Mouse (Mus musculus): ENCODE results near the gene Nhlrc3. TPM values are rescaled to one million over a fixed set of nuclear protein-coding genes. Genes with fewer than 3 reads are reported as not detected.

Gene Nhlrc3
- total and polyA plus RNA-seq, 2 experiments from 2014 or later: 4.2 to 5.1 TPM

- ATAC-seq (ENCODE audit: insufficient read depth, low read depth): no peak
Observed at GRCm38 (mm10) chr3:53410031-53410430, 53.1 kb downstream of the Nhlrc3 start.

DNA sequence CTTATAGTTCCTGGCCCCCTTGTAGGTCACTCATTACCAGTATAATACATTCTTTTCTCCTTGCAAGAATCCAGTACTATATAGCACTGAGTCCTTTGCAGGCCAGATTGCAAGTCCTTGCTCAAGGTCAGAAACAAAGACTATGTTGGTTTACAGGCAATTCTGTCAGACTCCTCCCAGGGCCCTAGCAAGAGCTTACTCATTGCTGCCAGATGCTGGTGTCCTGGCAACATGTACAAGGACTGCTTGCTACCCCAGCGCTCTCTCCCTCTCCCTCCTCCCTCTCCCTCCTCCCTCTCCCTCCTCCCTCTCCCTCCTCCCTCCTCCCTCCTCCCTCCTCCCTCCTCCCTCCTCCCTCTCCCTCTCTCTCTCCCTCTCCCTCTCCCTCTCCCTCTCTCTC is 56.0 kb downstream of the Nhlrc3 start:
- no peak for TF ChIP-seq EP300 (IDR thresholded peaks at IDR 0.05; ENCODE audit: low read depth)
- no peak for TF ChIP-seq CTCF (IDR thresholded peaks at IDR 0.05; ENCODE audit: low read depth)
- WGBS: 11% methylated on average over 1 of the region's 1 CpGs
- Histone ChIP-seq H3K4me3 (ENCODE audit: low read depth, low read length) (no peak overlapping the region), H3K4me2 (ENCODE audit: low read depth, low read length) (no peak overlapping the region), H3K36me3 (replicated peaks; ENCODE audit: control insufficient read depth, insufficient read depth, low read length) (no peaks in the 10 kb centered on the region), H3K4me1 (ENCODE audit: control insufficient read depth, insufficient read depth) (no peaks in the 10 kb centered on the region), H3K9ac (replicated peaks; ENCODE audit: low read depth, low read length) (no peak overlapping the region), H3K27me3 (ENCODE audit: control insufficient read depth, insufficient read depth, low read length) (no peaks in the 10 kb centered on the region), H3K27ac (ENCODE audit: low read depth) (no peak overlapping the region), H3K9me3 (replicated peaks; ENCODE audit: control insufficient read depth, low read length) (no peaks in the 10 kb centered on the region)
- ATAC-seq (ENCODE audit: insufficient read depth, low read depth): 0 out of 2 replicates have a peak, but pooled peaks have one; percentile 62
- DNase-seq (ENCODE audit: low spot score): no peak

More at GRCm38 (mm10) chr3:53410031-53410430, 53.1 kb downstream of the Nhlrc3 start:
- no peak overlapping the region for H3K4me3 ChIP-seq (ENCODE audit: low read depth, low read length)
- H3K9me3 ChIP-seq (replicated peaks; ENCODE audit: control insufficient read depth, low read length): no peaks in the 10 kb centered on the region
- WGBS: 77% methylated on average over 6 of the region's 6 CpGs
- no peak overlapping the region for H3K4me2 ChIP-seq (ENCODE audit: low read depth, low read length)
- H3K9ac ChIP-seq (replicated peaks; ENCODE audit: low read depth, low read length): no peak overlapping the region
- DNase-seq (ENCODE audit: low spot score): no peak
- H3K27ac ChIP-seq (ENCODE audit: low read depth): no peak overlapping the region
- H3K27me3 ChIP-seq (ENCODE audit: control insufficient read depth, insufficient read depth, low read length): no peaks in the 10 kb centered on the region
- peaks cover 6% of the 10 kb centered on the region; the same call in 1 of the 2 replicates for H3K4me1 ChIP-seq (ENCODE audit: control insufficient read depth, insufficient read depth)
- no peak for TF ChIP-seq CTCF (IDR thresholded peaks at IDR 0.05; ENCODE audit: low read depth)
- TF ChIP-seq EP300 (IDR thresholded peaks at IDR 0.05; ENCODE audit: low read depth): no peak
- H3K36me3 ChIP-seq (replicated peaks; ENCODE audit: control insufficient read depth, insufficient read depth, low read length): no peaks in the 10 kb centered on the region

Other genes starting within 250 kb of the Nhlrc3 start
- 2.4 and 4.3 TPM in 2 replicates for gene Proser1, start 334 bp upstream of the Nhlrc3 start, total RNA-seq (2014; rRNA removed; ENCODE audit: low replicate concordance)
- gene Proser1, start 334 bp upstream of the Nhlrc3 start, polyA plus RNA-seq (2015; fragmentation: Nextera tagmentation; extraction: Ambion mirVana): 8.2 and 8.6 TPM in 2 replicates
- gene Stoml3, start 25.3 kb upstream of the Nhlrc3 start, total RNA-seq (2014; rRNA removed; ENCODE audit: low replicate concordance): 1.6 TPM in 1 of 2 replicates, not detected in the other
- not detected in 2 replicates for gene Stoml3, start 25.3 kb upstream of the Nhlrc3 start, polyA plus RNA-seq (2015; fragmentation: Nextera tagmentation; extraction: Ambion mirVana)
- 16.4 and 16.5 TPM in 2 replicates for gene Frem2, start 194.0 kb upstream of the Nhlrc3 start, total RNA-seq (2014; rRNA removed; ENCODE audit: low replicate concordance)
- gene Frem2, start 194.0 kb upstream of the Nhlrc3 start, polyA plus RNA-seq (2015; fragmentation: Nextera tagmentation; extraction: Ambion mirVana): 1.4 and 1.7 TPM in 2 replicates

Data from heart, postnatal 0 days (tissue).